Mouse (Mus musculus): ENCODE data around the gene Rmdn2. TPM values are rescaled to one million over a fixed set of nuclear protein-coding genes. Genes with fewer than 3 reads are reported as not detected.
A peak's percentile ranks its signal among the peaks of the same experiment; 100 is the strongest.

Rmdn2 gene
- polyA plus RNA-seq, 1 experiment from 2014 or later: 7.0 TPM

- H3K9me3 ChIP-seq: no peaks in the 10 kb centered on the region
- no peaks in the 10 kb centered on the region for H3K36me3 ChIP-seq (replicated peaks)
- no peak overlapping the region for H3K27ac ChIP-seq (replicated peaks)
- DNase-seq (ENCODE audit: low spot score): no peak
- H3K4me1 ChIP-seq: no peaks in the 10 kb centered on the region
- H3K4me3 ChIP-seq: no peak overlapping the region
- 97% methylated on average over 6 of the region's 6 CpGs for WGBS
- H3K27me3 ChIP-seq (replicated peaks; ENCODE audit: low read depth, poor library complexity, severe bottlenecking): no peaks in the 10 kb centered on the region
Observed at GRCm38 (mm10) chr17:79622050-79622449, 10.4 kb downstream of the Rmdn2 start.

- no peak overlapping the region for H3K27ac ChIP-seq (replicated peaks)
- H3K9me3 ChIP-seq: no peaks in the 10 kb centered on the region
- no peaks in the 10 kb centered on the region for H3K36me3 ChIP-seq (replicated peaks)
- DNase-seq (ENCODE audit: low spot score): no peak
- no peak overlapping the region for H3K4me3 ChIP-seq
- H3K4me1 ChIP-seq: no peaks in the 10 kb centered on the region
- WGBS: 88% methylated on average over 7 of the region's 7 CpGs
- no peaks in the 10 kb centered on the region for H3K27me3 ChIP-seq (replicated peaks; ENCODE audit: low read depth, poor library complexity, severe bottlenecking)
Observed at GRCm38 (mm10) chr17:79622574-79622973, 10.9 kb downstream of the Rmdn2 start.

GRCm38 (mm10) chr17:79623841-79624240 lies 12.2 kb downstream of the Rmdn2 start:
- Histone ChIP-seq H3K36me3 (replicated peaks) (no peaks in the 10 kb centered on the region), H3K9me3 (no peaks in the 10 kb centered on the region), H3K27me3 (replicated peaks; ENCODE audit: low read depth, poor library complexity, severe bottlenecking) (no peaks in the 10 kb centered on the region), H3K4me3 (no peak overlapping the region), H3K27ac (replicated peaks) (no peak overlapping the region), H3K4me1 (no peaks in the 10 kb centered on the region)
- 86% methylated on average over 3 of the region's 3 CpGs for WGBS
- no peak for DNase-seq (ENCODE audit: low spot score)

- H3K4me1 ChIP-seq: no peaks in the 10 kb centered on the region
- no peaks in the 10 kb centered on the region for H3K36me3 ChIP-seq (replicated peaks)
- DNase-seq (ENCODE audit: low spot score): no peak
- H3K9me3 ChIP-seq: no peaks in the 10 kb centered on the region
- no peak overlapping the region for H3K27ac ChIP-seq (replicated peaks)
- WGBS: 84% methylated on average over 12 of the region's 12 CpGs
- no peaks in the 10 kb centered on the region for H3K27me3 ChIP-seq (replicated peaks; ENCODE audit: low read depth, poor library complexity, severe bottlenecking)
- H3K4me3 ChIP-seq: no peak overlapping the region
Observed at GRCm38 (mm10) chr17:79626241-79626816, 14.7 kb downstream of the Rmdn2 start.

DNA sequence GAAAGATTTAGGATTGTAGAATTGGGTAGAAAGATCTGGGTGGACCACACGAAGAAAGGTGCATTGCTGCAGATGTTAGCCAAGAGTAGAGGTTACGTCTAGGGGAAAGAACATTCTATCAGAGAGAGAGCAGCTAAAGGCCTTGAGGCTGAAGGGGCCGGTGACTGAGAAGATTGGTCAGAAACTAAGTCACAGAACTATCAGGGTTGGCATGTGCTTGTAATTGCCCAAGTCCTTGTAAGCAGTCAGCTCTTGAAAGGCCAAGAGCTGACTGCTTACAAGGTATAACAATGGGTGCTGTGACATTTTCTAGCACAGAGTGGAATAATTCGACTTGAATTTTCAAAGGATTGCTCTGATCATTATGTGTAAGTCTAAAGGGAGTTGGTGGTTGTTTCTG lies 38.2 kb downstream of the Rmdn2 start:
- DNase-seq (ENCODE audit: low spot score): no peak
- no peak overlapping the region for H3K27ac ChIP-seq (replicated peaks)
- no peak overlapping the region for H3K4me3 ChIP-seq
- H3K9me3 ChIP-seq: no peaks in the 10 kb centered on the region
- 90% methylated on average over 4 of the region's 4 CpGs for WGBS
- no peaks in the 10 kb centered on the region for H3K27me3 ChIP-seq (replicated peaks; ENCODE audit: low read depth, poor library complexity, severe bottlenecking)
- H3K4me1 ChIP-seq: no peaks in the 10 kb centered on the region
- H3K36me3 ChIP-seq (replicated peaks): no peaks in the 10 kb centered on the region

- DNase-seq (ENCODE audit: low spot score): no peak
- H3K9me3 ChIP-seq: no peaks in the 10 kb centered on the region
Observed at GRCm38 (mm10) chr17:79650297-79650696, 38.6 kb downstream of the Rmdn2 start.

GRCm38 (mm10) chr17:79653171-79653570 lies 41.5 kb downstream of the Rmdn2 start:
- H3K27me3 ChIP-seq (replicated peaks; ENCODE audit: low read depth, poor library complexity, severe bottlenecking): no peaks in the 10 kb centered on the region
- no peak overlapping the region for H3K4me3 ChIP-seq
- WGBS: 85% methylated on average over 1 of the region's 1 CpGs
- no peak overlapping the region for H3K27ac ChIP-seq (replicated peaks)
- H3K36me3 ChIP-seq (replicated peaks): no peaks in the 10 kb centered on the region
- H3K4me1 ChIP-seq: 0 out of 2 replicates have a peak, but pooled peaks cover 3% of the 10 kb centered on the region
- DNase-seq (ENCODE audit: low spot score): no peak
- no peaks in the 10 kb centered on the region for H3K9me3 ChIP-seq

More at GRCm38 (mm10) chr17:79650297-79650696, 38.6 kb downstream of the Rmdn2 start:
- Histone ChIP-seq H3K27ac (replicated peaks) (no peak overlapping the region), H3K4me1 (no peaks in the 10 kb centered on the region), H3K4me3 (no peak overlapping the region), H3K36me3 (replicated peaks) (no peaks in the 10 kb centered on the region), H3K27me3 (replicated peaks; ENCODE audit: low read depth, poor library complexity, severe bottlenecking) (no peaks in the 10 kb centered on the region)
- 94% methylated on average over 5 of the region's 5 CpGs for WGBS

- no peaks in the 10 kb centered on the region for H3K27me3 ChIP-seq (replicated peaks; ENCODE audit: low read depth, poor library complexity, severe bottlenecking)
- DNase-seq (ENCODE audit: low spot score): no peak
- no peaks in the 10 kb centered on the region for H3K9me3 ChIP-seq
- H3K36me3 ChIP-seq (replicated peaks): no peaks in the 10 kb centered on the region
- 0 out of 2 replicates have a peak, but pooled peaks cover 3% of the 10 kb centered on the region for H3K4me1 ChIP-seq
- 53% methylated on average over 3 of the region's 3 CpGs for WGBS
- no peak overlapping the region for H3K4me3 ChIP-seq
- H3K27ac ChIP-seq (replicated peaks): no peak overlapping the region
Observed at GRCm38 (mm10) chr17:79654187-79654586, 42.5 kb downstream of the Rmdn2 start.

GRCm38 (mm10) chr17:79657785-79658184 lies 46.1 kb downstream of the Rmdn2 start:
- DNase-seq (ENCODE audit: low spot score): peak; percentile 39
- H3K4me1 ChIP-seq: 0 out of 2 replicates have a peak, but pooled peaks cover 3% of the 10 kb centered on the region
- no peaks in the 10 kb centered on the region for H3K36me3 ChIP-seq (replicated peaks)
- no peak overlapping the region for H3K27ac ChIP-seq (replicated peaks)
- no peaks in the 10 kb centered on the region for H3K9me3 ChIP-seq
- H3K4me3 ChIP-seq: no peak overlapping the region
- H3K27me3 ChIP-seq (replicated peaks; ENCODE audit: low read depth, poor library complexity, severe bottlenecking): no peaks in the 10 kb centered on the region
- whole genome bisulfite sequencing: 63% methylated on average over 9 of the region's 9 CpGs

DNA sequence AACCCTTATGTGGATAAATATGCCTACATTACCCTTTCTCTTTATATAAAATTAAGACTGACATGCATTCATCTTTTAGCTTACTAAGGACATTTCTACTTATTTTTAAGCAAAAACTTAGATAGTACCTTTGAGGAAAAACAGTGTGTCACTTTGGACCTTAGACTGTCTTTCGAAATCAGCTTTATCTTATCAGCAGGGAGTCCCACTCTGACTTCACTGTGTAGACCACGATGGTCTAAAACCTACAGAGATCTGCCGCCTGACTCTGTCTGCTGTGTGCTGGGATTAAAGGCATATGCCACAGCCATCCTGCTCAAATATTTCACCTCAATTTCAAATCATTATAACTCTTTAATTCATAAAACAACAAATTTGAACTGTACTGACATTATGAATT lies 46.8 kb downstream of the Rmdn2 start:
- Histone ChIP-seq H3K4me1 (0 out of 2 replicates have a peak, but pooled peaks cover 3% of the 10 kb centered on the region), H3K27me3 (replicated peaks; ENCODE audit: low read depth, poor library complexity, severe bottlenecking) (no peaks in the 10 kb centered on the region), H3K27ac (replicated peaks) (no peak overlapping the region), H3K9me3 (no peaks in the 10 kb centered on the region), H3K36me3 (replicated peaks) (no peaks in the 10 kb centered on the region), H3K4me3 (no peak overlapping the region)
- WGBS: 76% methylated on average over 3 of the region's 3 CpGs
- no peak for DNase-seq (ENCODE audit: low spot score)

DNA sequence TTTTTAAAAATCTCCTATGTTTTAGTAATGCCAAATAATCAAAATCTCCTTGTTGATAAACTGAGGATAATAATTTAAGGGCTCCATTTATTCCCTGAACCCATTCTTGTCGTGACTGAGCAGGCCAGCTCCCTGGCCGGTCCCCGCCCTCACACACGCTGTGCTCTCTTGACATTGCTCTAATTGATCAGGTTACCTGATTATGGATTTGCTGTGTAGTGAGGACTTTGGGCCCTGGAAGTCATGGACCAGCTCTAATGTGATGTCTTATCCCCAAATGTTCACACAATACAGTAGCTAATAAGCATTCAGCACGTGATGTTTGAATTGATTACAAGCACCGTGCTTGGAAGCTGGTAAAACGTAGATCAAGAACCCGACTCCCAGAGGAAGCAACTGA lies 47.2 kb downstream of the Rmdn2 start:
- H3K4me1 ChIP-seq: 0 out of 2 replicates have a peak, but pooled peaks cover 3% of the 10 kb centered on the region
- no peaks in the 10 kb centered on the region for H3K27me3 ChIP-seq (replicated peaks; ENCODE audit: low read depth, poor library complexity, severe bottlenecking)
- no peaks in the 10 kb centered on the region for H3K9me3 ChIP-seq
- whole genome bisulfite sequencing: 73% methylated on average over 8 of the region's 8 CpGs
- no peak overlapping the region for H3K27ac ChIP-seq (replicated peaks)
- no peak for DNase-seq (ENCODE audit: low spot score)
- no peaks in the 10 kb centered on the region for H3K36me3 ChIP-seq (replicated peaks)
- H3K4me3 ChIP-seq: no peak overlapping the region

GRCm38 (mm10) chr17:79661387-79661786 lies 49.7 kb downstream of the Rmdn2 start:
- WGBS: 41% methylated on average over 7 of the region's 7 CpGs

GRCm38 (mm10) chr17:79661848-79662247 lies 50.2 kb downstream of the Rmdn2 start:
- Histone ChIP-seq H3K4me1 (0 out of 2 replicates have a peak, but pooled peaks cover 3% of the 10 kb centered on the region), H3K4me3 (no peak overlapping the region), H3K36me3 (replicated peaks) (no peaks in the 10 kb centered on the region), H3K27me3 (replicated peaks; ENCODE audit: low read depth, poor library complexity, severe bottlenecking) (no peaks in the 10 kb centered on the region), H3K9me3 (no peaks in the 10 kb centered on the region), H3K27ac (replicated peaks) (no peak overlapping the region)
- WGBS: 81% methylated on average over 9 of the region's 9 CpGs
- no peak for DNase-seq (ENCODE audit: low spot score)

More at GRCm38 (mm10) chr17:79661387-79661786, 49.7 kb downstream of the Rmdn2 start:
- no peak overlapping the region for H3K4me3 ChIP-seq
- H3K4me1 ChIP-seq: 0 out of 2 replicates have a peak, but pooled peaks cover 3% of the 10 kb centered on the region
- no peak overlapping the region for H3K27ac ChIP-seq (replicated peaks)
- H3K36me3 ChIP-seq (replicated peaks): no peaks in the 10 kb centered on the region
- no peaks in the 10 kb centered on the region for H3K27me3 ChIP-seq (replicated peaks; ENCODE audit: low read depth, poor library complexity, severe bottlenecking)
- peak; percentile 75 for DNase-seq (ENCODE audit: low spot score)
- H3K9me3 ChIP-seq: no peaks in the 10 kb centered on the region
